Mouse (Mus musculus): ENCODE measurements around the gene Gm17728. TPM values are rescaled to one million over a fixed set of nuclear protein-coding genes. Genes with fewer than 3 reads are reported as not detected.
"Not testable (repeated sequence)": the region's sequence is repeated elsewhere in the genome, so short reads cannot be mapped to it uniquely, and the experiment has no call there.

The Gm17728 gene
- not detected in 2 replicates for polyA plus RNA-seq (2015; fragmentation: Nextera tagmentation; extraction: Ambion mirVana)

GRCm38 (mm10) chr17:9421760-9422159 lies at the start of gene Gm17728:
Gene Gm17728, plus strand, starts transcription at chr17:9422060.
- not testable (repeated sequence) for H3K27me3 ChIP-seq; H3K4me1 ChIP-seq; H3K27ac ChIP-seq; H3K4me2 ChIP-seq; ATAC-seq (ENCODE audit: borderline replicate concordance, extremely low read depth, low FRiP score, low TSS enrichment); H3K9ac ChIP-seq; H3K9me3 ChIP-seq; H3K4me3 ChIP-seq; H3K36me3 ChIP-seq
- 87% methylated on average over 8 of the region's 8 CpGs for WGBS

GRCm38 (mm10) chr17:9397493-9397892 lies 24.4 kb upstream of the Gm17728 start:
- Histone ChIP-seq H3K27ac (no peak overlapping the region), H3K4me2 (no peak overlapping the region), H3K9me3 (no peaks in the 10 kb centered on the region), H3K4me3 (no peak overlapping the region), H3K4me1 (no peaks in the 10 kb centered on the region), H3K27me3 (no peaks in the 10 kb centered on the region), H3K9ac (no peak overlapping the region), H3K36me3 (no peaks in the 10 kb centered on the region)
- WGBS = 55% methylated on average over 7 of the region's 7 CpGs
- ATAC-seq (ENCODE audit: borderline replicate concordance, extremely low read depth, low FRiP score, low TSS enrichment) = no peak

- Histone ChIP-seq H3K36me3 (no peaks in the 10 kb centered on the region), H3K4me3 (no peak overlapping the region), H3K4me2 (no peak overlapping the region), H3K27me3 (no peaks in the 10 kb centered on the region), H3K4me1 (no peaks in the 10 kb centered on the region), H3K9ac (no peak overlapping the region), H3K9me3 (no peaks in the 10 kb centered on the region), H3K27ac (no peak overlapping the region)
- no peak for ATAC-seq (ENCODE audit: borderline replicate concordance, extremely low read depth, low FRiP score, low TSS enrichment)
- WGBS = 63% methylated on average over 4 of the region's 4 CpGs
Observed at GRCm38 (mm10) chr17:9398551-9398950, 23.3 kb upstream of the Gm17728 start.

- no peaks in the 10 kb centered on the region for H3K4me1 ChIP-seq
- H3K36me3 ChIP-seq = no peaks in the 10 kb centered on the region
- H3K4me3 ChIP-seq = no peak overlapping the region
- H3K9ac ChIP-seq = no peak overlapping the region
- 93% methylated on average over 3 of the region's 3 CpGs for WGBS
- H3K4me2 ChIP-seq = no peak overlapping the region
- no peaks in the 10 kb centered on the region for H3K27me3 ChIP-seq
- no peak for ATAC-seq (ENCODE audit: borderline replicate concordance, extremely low read depth, low FRiP score, low TSS enrichment)
- H3K9me3 ChIP-seq = no peaks in the 10 kb centered on the region
- no peak overlapping the region for H3K27ac ChIP-seq
Observed at GRCm38 (mm10) chr17:9403991-9404390, 17.9 kb upstream of the Gm17728 start.

- 36% methylated on average over 6 of the region's 6 CpGs for WGBS
- no peak overlapping the region for H3K4me3 ChIP-seq
- no peaks in the 10 kb centered on the region for H3K4me1 ChIP-seq
- H3K4me2 ChIP-seq = no peak overlapping the region
- no peaks in the 10 kb centered on the region for H3K27me3 ChIP-seq
- no peak overlapping the region for H3K9ac ChIP-seq
- no peaks in the 10 kb centered on the region for H3K9me3 ChIP-seq
- no peaks in the 10 kb centered on the region for H3K36me3 ChIP-seq
- no peak for ATAC-seq (ENCODE audit: borderline replicate concordance, extremely low read depth, low FRiP score, low TSS enrichment)
- H3K27ac ChIP-seq = no peak overlapping the region
Observed at GRCm38 (mm10) chr17:9407640-9408039, 14.2 kb upstream of the Gm17728 start.

- no peaks in the 10 kb centered on the region for H3K27me3 ChIP-seq
- no peak for ATAC-seq (ENCODE audit: borderline replicate concordance, extremely low read depth, low FRiP score, low TSS enrichment)
- no peak overlapping the region for H3K27ac ChIP-seq
- H3K4me1 ChIP-seq = no peaks in the 10 kb centered on the region
- no peak overlapping the region for H3K4me3 ChIP-seq
- no peak overlapping the region for H3K9ac ChIP-seq
- H3K36me3 ChIP-seq = no peaks in the 10 kb centered on the region
- WGBS = 78% methylated on average over 2 of the region's 2 CpGs
- no peak overlapping the region for H3K4me2 ChIP-seq
- 0 out of 2 replicates have a peak, but pooled peaks cover 4% of the 10 kb centered on the region for H3K9me3 ChIP-seq
Observed at GRCm38 (mm10) chr17:9419016-9419415, 2.8 kb upstream of the Gm17728 start.

- Histone ChIP-seq H3K27ac (no peak overlapping the region), H3K4me2 (no peak overlapping the region), H3K36me3 (no peaks in the 10 kb centered on the region), H3K9me3 (no peaks in the 10 kb centered on the region), H3K4me1 (no peaks in the 10 kb centered on the region), H3K9ac (no peak overlapping the region), H3K4me3 (no peak overlapping the region), H3K27me3 (no peaks in the 10 kb centered on the region)
- no peak for ATAC-seq (ENCODE audit: borderline replicate concordance, extremely low read depth, low FRiP score, low TSS enrichment)
- WGBS = 67% methylated on average over 7 of the region's 7 CpGs
Observed at GRCm38 (mm10) chr17:9428374-9428994, 6.6 kb downstream of the Gm17728 start.

GRCm38 (mm10) chr17:9439997-9440655 lies 18.3 kb downstream of the Gm17728 start:
- Histone ChIP-seq H3K27me3 (no peaks in the 10 kb centered on the region), H3K36me3 (no peaks in the 10 kb centered on the region), H3K27ac (no peak overlapping the region), H3K4me3 (no peak overlapping the region), H3K9ac (no peak overlapping the region), H3K9me3 (no peaks in the 10 kb centered on the region), H3K4me2 (no peak overlapping the region), H3K4me1 (no peaks in the 10 kb centered on the region)
- no peak for ATAC-seq (ENCODE audit: borderline replicate concordance, extremely low read depth, low FRiP score, low TSS enrichment)
- 76% methylated on average over 4 of the region's 4 CpGs for WGBS

- no peak overlapping the region for H3K9ac ChIP-seq
- no peaks in the 10 kb centered on the region for H3K36me3 ChIP-seq
- H3K27ac ChIP-seq = no peak overlapping the region
- H3K4me2 ChIP-seq = no peak overlapping the region
- H3K27me3 ChIP-seq = no peaks in the 10 kb centered on the region
- WGBS = 39% methylated on average over 5 of the region's 5 CpGs
- H3K4me1 ChIP-seq = no peaks in the 10 kb centered on the region
- H3K4me3 ChIP-seq = no peak overlapping the region
- H3K9me3 ChIP-seq = no peaks in the 10 kb centered on the region
- ATAC-seq (ENCODE audit: borderline replicate concordance, extremely low read depth, low FRiP score, low TSS enrichment) = peak; percentile 19; the same call in 1 of the 2 replicates
Observed at GRCm38 (mm10) chr17:9456406-9456805, 34.5 kb downstream of the Gm17728 start.

- no peak for ATAC-seq (ENCODE audit: borderline replicate concordance, extremely low read depth, low FRiP score, low TSS enrichment)
- H3K4me2 ChIP-seq = no peak overlapping the region
Observed at GRCm38 (mm10) chr17:9460904-9461303, 39.0 kb downstream of the Gm17728 start.

More at GRCm38 (mm10) chr17:9460904-9461303, 39.0 kb downstream of the Gm17728 start:
- Histone ChIP-seq H3K27me3 (no peaks in the 10 kb centered on the region), H3K4me1 (no peaks in the 10 kb centered on the region), H3K9ac (no peak overlapping the region), H3K27ac (no peak overlapping the region), H3K4me3 (no peak overlapping the region), H3K36me3 (no peaks in the 10 kb centered on the region), H3K9me3 (no peaks in the 10 kb centered on the region)
- WGBS = 64% methylated on average over 2 of the region's 2 CpGs

Measured in lung, embryonic 15.5 days (tissue).